Mouse (Mus musculus) gastrocnemius, adult 18-20 months (tissue): Measurements from ENCODE around the gene Angptl4. TPM values are rescaled to one million over a fixed set of nuclear protein-coding genes. Genes with fewer than 3 reads are reported as not detected.
"Not testable (repeated sequence)": the region's sequence is repeated elsewhere in the genome, so short reads cannot be mapped to it uniquely, and the experiment has no call there.

ENCODE experiments used
- DNase-seq: peaks from one replicate; pipeline ENCODE4 v3.0.0; 2021; ENCODE audit warnings: low spot score
- long read RNA-seq, 2 experiments: library from polyadenylated mRNA; stranded (forward); transcript quantifications; one replicate each; pipeline ENCODE4 v2.0.0; 2021
- total RNA-seq, 2 experiments: library from RNA; stranded (reverse); gene quantifications; 2 replicates each; pipeline ENCODE4 v1.2.3; 2021

Gene Angptl4
- 1 to 10 TPM; 4.3 to 6.6 TPM for total RNA-seq
- long read RNA-seq, experiment 1, transcript Angptl4-201 (7 exons, 3,308 nt): major isoform, 6 of 7 reads
- long read RNA-seq, experiment 1, partial matches to known transcripts: 0 of 7 reads
- long read RNA-seq, experiment 1, other reads (novel, unspliced or antisense): 1 of 7 reads
- long read RNA-seq, experiment 2: 0 reads

DNA sequence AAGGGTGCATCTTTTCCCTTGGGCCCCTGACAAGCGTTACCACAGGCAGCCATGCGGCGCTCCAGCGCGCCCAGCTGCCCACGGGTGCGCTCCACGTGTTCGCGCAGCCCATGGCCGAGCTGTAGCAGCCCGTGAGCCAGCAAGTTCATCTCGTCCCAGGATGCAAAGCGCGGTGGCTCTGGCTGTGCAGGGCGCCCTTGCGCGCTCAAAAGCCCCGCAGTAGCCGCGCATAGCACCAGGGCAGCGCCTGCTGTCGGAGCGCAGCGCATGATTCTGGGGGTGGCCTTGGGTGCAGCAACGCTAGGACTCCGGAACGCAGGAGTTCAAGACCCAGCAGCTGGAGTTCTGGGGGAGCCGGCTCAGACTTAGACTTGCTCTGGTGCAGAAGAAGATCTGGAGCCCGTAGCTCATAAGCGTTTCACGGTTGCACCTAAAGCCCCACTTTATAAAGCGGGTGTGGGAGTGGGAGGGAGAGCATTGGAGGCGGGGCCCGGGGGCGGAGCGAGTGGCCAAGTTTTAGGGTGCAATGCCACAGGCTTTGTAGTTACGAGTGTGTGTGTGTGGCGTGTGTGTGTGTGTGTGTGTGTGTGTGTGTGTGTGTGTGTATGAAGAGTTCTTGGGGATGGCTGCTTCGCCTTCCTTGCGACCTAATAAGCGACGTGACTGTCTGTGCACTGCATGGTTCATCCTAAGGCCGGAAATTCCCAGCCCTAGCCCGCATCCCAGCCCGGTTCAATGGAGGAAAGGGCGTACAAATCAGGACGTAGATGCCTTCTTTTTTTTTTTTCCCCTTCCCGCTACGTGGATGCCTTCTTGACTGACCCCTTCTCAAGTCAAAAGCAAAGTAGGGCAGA is at the start of gene Angptl4:
TSS of gene Angptl4 (minus strand) at position 707 of the 854 bp plus-strand sequence.
- DNase-seq: peak; percentile 75

DNA sequence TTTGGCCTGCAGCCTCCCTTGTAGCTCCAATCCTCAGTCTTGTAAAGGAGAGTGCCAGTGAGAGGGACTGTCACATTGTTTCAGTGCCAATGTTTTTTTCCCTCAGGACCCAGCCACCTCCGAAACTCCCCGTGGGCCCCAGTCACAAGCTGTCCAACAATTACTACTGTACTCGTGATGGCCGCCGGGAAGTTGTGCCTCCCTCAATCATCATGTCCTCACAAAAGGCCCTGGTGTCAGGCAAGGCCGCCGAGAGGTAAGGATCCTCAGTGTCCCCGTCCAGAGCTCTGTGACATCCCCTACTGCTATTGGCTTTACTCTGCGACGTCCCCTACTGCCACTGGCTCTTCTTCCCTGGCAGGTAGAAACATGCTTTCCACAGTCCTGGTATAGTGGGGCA is 47.9 kb upstream of the Angptl4 start:
- DNase-seq: no peak

- peak; percentile 46 for DNase-seq
Observed at GRCm38 (mm10) chr17:33828892-33829291, 47.3 kb upstream of the Angptl4 start.

DNA sequence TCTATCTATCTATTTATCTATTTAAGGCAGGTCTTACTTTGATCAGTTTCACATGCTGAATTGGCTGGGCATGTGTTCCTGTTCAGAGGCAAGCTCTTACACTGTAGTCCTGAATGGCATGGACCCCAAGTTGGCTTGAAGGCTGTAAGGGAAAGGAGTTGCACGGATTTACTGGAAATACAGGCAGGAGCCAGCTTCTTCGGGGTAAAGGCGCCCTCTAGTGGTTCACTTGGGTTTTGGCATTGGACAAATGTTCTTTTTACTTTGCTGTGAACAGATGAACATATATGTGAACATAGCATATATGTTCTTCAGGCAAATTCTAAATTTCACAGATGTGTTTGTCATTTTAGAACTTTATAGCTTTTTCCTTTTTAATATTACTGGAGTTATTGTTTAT is 45.2 kb upstream of the Angptl4 start:
- peak; percentile 81 for DNase-seq

DNA sequence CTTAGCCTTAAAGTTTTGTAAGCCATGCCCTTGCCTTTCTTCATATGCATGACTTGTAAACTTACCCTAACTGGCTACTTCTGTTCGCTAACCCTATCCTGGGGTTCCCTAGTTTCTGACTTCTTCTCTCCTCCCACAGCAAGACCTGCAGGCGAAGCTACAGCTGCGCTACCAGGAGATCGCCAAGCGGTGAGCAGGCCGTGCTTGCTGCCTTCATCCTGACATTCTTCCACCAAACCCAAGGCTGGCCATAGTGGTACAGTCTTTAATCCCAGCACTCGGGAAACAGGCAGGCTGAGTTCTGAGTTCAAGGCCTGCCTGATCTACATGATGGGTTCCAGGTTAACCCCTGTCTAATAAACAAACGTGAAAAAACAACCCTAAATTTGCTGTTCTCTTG is 43.8 kb upstream of the Angptl4 start:
- no peak for DNase-seq

GRCm38 (mm10) chr17:33824997-33825330 is 43.3 kb upstream of the Angptl4 start:
- DNase-seq: not testable (repeated sequence)

DNA sequence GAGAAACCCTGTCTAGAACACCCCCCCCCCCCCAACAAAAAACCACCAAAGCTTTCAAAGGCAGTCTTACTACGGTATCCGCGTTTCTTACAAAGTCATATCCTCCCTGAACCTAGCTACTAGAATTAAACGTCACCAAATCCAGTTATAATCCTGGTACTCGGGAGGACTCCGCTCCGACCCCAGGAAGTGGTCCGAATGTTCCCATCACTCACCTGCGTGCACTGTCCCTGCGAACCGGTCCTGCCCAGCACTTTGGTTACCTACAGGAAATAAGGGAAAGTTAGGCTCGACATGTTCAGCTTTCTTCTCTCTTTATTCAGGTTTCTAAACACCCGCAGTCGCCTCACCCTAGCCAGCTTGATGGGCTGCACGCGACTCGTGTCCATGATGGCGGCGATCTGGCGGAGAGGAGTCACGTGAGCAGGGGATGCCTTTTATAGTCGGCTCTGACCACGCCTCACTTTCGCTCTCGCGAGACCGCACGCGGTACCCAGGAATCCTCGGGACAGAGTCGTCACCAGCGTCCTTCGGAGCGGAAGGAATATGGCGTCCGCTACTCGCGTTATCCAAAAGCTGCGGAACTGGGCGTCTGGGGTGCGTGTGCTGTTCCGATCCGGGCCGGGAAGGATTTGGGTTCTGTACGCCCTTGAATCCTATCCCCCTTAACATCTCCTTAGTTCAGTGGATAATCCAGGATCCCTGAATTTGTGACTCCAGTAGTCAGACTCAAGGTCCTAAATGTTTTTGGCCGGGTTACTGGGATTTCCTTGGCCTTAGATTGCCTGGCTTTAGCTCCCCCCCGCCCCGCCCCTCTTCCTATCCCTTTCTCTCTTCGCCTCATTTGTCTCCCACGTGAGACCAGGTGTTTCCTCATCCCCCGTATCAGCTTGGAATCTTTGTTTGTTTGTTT is 42.7 kb upstream of the Angptl4 start, which contains the start of the genes Rps28 and Ndufa7:
TSS of gene Rps28 (minus strand) at position 479 of the 913 bp plus-strand sequence.
TSS of gene Ndufa7 (plus strand) at position 489 of the 913 bp plus-strand sequence.
- peak; percentile 99 for DNase-seq

GRCm38 (mm10) chr17:33823171-33823570 is 41.5 kb upstream of the Angptl4 start:
- DNase-seq: not testable (repeated sequence)

- no peak for DNase-seq
Observed at GRCm38 (mm10) chr17:33822436-33822959, 40.9 kb upstream of the Angptl4 start.

DNA sequence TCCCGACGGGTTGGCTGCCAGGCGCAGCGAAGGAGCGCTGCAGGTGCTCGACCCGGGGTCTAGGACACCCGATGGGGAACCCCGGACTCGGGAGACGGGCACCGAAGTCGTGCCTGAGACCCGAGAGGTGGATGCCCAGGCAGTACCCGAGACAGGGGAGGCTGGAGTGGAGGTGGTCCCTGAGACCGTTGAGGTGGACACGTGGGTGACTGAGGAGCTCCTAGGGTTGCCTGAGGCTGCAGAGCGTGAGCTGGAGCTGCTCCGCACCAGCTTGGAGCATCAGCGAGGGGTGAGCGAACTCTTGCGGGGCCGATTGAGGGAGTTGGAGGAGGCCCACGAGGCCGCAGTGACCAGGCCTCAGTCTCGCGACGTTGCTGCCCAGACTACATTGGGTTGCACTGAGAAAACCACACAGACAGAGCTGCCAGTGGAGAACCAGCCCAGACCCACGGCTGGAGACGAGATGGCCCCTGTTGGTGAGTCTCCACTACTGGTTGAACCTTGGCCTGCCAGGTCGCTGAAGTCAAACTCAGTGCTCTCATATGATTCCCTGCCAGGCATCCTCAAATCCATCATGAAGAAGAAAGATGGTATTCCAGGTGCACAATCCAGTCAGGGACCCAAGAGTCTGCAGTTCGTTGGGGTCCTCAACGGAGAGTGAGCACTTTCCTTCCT is 36.5 kb upstream of the Angptl4 start:
- no peak for DNase-seq

- DNase-seq: peak; percentile 80
Observed at GRCm38 (mm10) chr17:33817184-33817968, 35.7 kb upstream of the Angptl4 start.

DNA sequence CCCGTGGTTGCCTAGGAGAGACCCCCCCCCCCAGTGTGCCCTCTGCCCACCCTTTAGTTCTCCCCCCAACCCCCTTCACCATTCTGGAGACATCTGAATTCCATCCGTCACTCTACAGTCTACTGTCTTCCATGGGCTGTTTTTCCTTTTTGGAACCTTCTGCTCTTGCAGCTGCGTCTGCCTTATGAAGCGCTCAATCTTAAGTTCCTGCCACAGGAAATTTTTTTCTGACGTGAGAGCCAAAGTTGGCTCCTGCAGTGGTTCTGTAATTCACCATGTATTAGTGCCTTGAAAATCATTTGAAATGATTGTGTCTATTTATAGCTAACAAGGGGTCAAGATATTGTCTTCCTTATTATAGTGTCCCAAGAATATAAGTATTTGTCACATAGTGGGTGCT is 35.0 kb upstream of the Angptl4 start:
- DNase-seq: no peak

DNA sequence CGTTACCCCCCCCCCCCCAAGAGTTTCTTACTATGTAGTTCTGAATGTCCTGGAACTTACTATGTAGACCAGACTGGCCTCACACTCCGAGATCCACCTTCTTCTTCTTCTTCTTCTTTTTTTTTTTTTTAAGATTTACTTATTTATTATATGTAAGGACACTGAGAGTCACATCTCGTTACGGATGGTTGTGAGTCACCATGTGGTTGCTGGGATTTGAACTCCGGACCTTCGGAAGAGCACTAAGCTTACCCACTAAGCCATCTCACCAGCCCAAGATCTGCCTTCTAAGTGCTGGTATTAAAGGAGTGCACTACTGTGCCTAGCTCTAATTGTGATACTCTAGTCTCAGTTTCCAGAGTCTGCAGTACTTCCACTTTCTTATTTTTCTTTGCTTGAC is 33.8 kb upstream of the Angptl4 start:
- DNase-seq: no peak

DNA sequence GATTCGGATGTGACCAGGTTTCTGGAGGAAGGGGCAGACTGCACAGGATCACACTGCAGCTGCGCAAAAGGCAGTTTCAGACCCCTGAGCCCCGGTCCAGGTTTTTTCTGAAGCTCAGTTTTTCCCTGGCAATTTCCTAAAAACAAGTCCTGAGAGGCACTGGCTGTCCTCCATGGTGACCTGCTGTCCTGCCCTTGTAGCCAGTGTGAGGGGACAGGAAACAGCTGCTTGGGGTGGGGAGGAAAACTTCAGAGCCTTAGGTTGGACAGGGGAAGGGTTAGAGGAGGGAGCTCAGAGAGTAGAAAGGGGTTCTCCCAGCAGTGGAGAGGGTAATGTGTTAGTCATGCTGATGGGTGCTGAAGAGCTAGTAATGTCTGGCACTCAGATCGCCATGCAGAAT is 31.4 kb upstream of the Angptl4 start:
- no peak for DNase-seq

GRCm38 (mm10) chr17:33812475-33812874 is 30.8 kb upstream of the Angptl4 start:
- DNase-seq: no peak

- no peak for DNase-seq
Observed at GRCm38 (mm10) chr17:33811142-33811516, 29.5 kb upstream of the Angptl4 start.

DNA sequence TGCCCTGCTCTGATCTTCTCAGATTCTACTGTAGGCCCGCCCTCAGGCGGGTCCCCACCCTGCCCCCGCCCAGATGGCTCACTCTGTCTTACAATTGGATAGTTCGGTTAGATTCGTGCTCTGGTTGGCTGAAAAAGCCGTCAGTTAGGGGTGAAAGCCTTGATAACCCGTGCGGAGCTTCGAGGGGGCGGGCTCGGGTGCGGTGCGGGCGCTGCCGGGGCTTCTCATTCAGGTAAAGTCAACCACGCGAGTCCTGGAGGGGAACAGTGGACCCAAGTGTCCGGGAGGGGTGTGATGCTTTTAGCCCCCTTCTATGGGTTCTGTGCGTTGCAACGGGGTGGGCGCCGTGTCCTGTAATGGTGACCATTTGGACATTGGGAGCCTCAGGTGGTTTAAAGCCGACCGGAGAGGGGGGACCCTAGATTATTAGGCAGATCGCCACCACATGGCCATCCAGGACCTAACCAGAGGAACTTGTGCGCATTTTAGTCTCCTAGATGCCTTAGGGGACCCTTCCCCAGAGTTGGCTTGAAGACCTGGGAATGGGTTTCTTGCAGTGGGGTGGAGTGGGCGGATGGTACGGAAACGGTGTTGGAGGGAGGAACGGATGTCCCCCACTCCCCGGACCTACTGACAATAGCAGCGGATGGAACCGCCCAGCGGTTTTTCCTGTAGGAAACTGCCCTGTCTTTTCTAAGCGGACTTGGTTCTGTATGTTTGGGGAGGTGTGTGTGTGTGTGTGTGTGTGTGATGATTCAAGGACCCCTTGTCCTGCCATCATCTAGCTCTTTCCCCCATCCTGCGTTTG is 28.9 kb upstream of the Angptl4 start, which contains the start of gene Kank3:
TSS of gene Kank3 (plus strand) at position 186 of the 808 bp plus-strand sequence.
- peak; percentile 94 for DNase-seq

GRCm38 (mm10) chr17:33808192-33808591 is 26.6 kb upstream of the Angptl4 start:
- DNase-seq: no peak

- no peak for DNase-seq
Observed at GRCm38 (mm10) chr17:33807181-33807888, 25.7 kb upstream of the Angptl4 start.
